Mouse (Mus musculus) liver, postnatal 0 days (tissue): Measurements from ENCODE around the gene Triobp. TPM values are rescaled to one million over a fixed set of nuclear protein-coding genes. Genes with fewer than 3 reads are reported as not detected.

Experiments
- ATAC-seq: fragments of 200-750 bp; cut with Nextera tagmentation; 2 replicates; pipeline ENCODE4 v1.8.0; 2017; ENCODE audit warnings: mild to moderate bottlenecking, moderate library complexity
- DNase-seq: peaks from one replicate; pipeline ENCODE4 v3.0.0-alpha.2; 2016
- H3K27ac ChIP-seq: fragments of 300-500 bp; sonication (generic); 2 replicates; pipeline ENCODE4 v1.5.1; 2014; ENCODE audit warnings: antibody characterized with exemption, moderate library complexity, mild to moderate bottlenecking, low read depth
- H3K27me3 ChIP-seq: fragments of 300-500 bp; sonication (generic); 2 replicates; pipeline ENCODE4 v1.6.1; 2014; ENCODE audit warnings: low read length, control low read depth, mixed read lengths; ENCODE audit not compliant: insufficient read depth
- H3K36me3 ChIP-seq: fragments of 300-500 bp; sonication (generic); replicated peaks from 2 replicates; pipeline ENCODE4 v1.6.1; 2014; ENCODE audit warnings: mild to moderate bottlenecking, control low read depth, low read length, moderate library complexity, mixed read lengths; ENCODE audit not compliant: insufficient read depth
- H3K4me1 ChIP-seq: fragments of 300-500 bp; sonication (generic); 2 replicates; pipeline ENCODE4 v1.6.1; 2014; ENCODE audit warnings: antibody characterized with exemption, mild to moderate bottlenecking, control low read depth; ENCODE audit not compliant: insufficient read depth
- H3K4me2 ChIP-seq: fragments of 300-500 bp; sonication (generic); 2 replicates; pipeline ENCODE4 v1.6.1; 2014; ENCODE audit warnings: low read depth, mild to moderate bottlenecking, low read length, moderate library complexity, mixed read lengths
- H3K4me3 ChIP-seq: fragments of 300-500 bp; sonication (generic); 2 replicates; pipeline ENCODE4 v1.5.1; 2014; ENCODE audit warnings: low read depth, low read length
- H3K9ac ChIP-seq: fragments of 300-500 bp; sonication (generic); replicated peaks from 2 replicates; pipeline ENCODE4 v1.6.1; 2014; ENCODE audit warnings: mild to moderate bottlenecking, moderate library complexity
- H3K9me3 ChIP-seq: fragments of 300-500 bp; sonication (generic); 2 replicates; pipeline ENCODE4 v1.6.1; 2016; ENCODE audit warnings: mild to moderate bottlenecking, control low read depth, low read length, mixed read lengths
- CTCF ChIP-seq: sonication (generic); IDR thresholded peaks from 2 replicates; pipeline ENCODE4 v1.5.1; 2016; ENCODE audit warnings: antibody characterized with exemption, low read depth
- EP300 ChIP-seq: IDR thresholded peaks from 2 replicates; pipeline ENCODE4 v1.6.1; 2016; ENCODE audit warnings: antibody characterized with exemption, low read depth, mild to moderate bottlenecking
- WGBS: fragments of 180-500 bp; shearing (Covaris S2); extraction: QIAGEN DNeasy Blood & Tissue Kit; methylation state at CpG from one replicate; pipeline ENCODE4 v1.1.7; 2014; ENCODE audit not compliant: insufficient replicate concordance; 5-methylcytosine and 5-hydroxymethylcytosine counted together
- polyA plus RNA-seq: library from polyadenylated mRNA; unstranded; fragments of >200 nt; fragmentation: Nextera tagmentation; extraction: Ambion mirVana; gene quantifications from 2 replicates; pipeline ENCODE4 v1.2.1, GENCODE M21; 2015

Triobp gene
- polyA plus RNA-seq, 1 experiment from 2014 or later: 11.9 TPM

- TF ChIP-seq CTCF (no peak), EP300 (no peak)
- Histone ChIP-seq H3K9ac (peak overlapping the region; percentile 49), H3K27ac (peak overlapping the region; percentile 67), H3K4me2 (peak overlapping the region; percentile 69), H3K27me3 (no peaks in the 10 kb centered on the region), H3K36me3 (no peaks in the 10 kb centered on the region), H3K4me3 (peak overlapping the region; percentile 43), H3K9me3 (no peaks in the 10 kb centered on the region), H3K4me1 (peaks cover 52% of the 10 kb centered on the region)
- peak; percentile 32 for ATAC-seq
- under 1% methylated on average over 27 of the region's 35 CpGs for WGBS
- DNase-seq: peak; percentile 87
Observed at GRCm38 (mm10) chr15:78927788-78928457, 19.6 kb upstream of the Triobp start.

GRCm38 (mm10) chr15:78928539-78928938, 19.0 kb upstream of the Triobp start:
- WGBS: 48% methylated on average over 8 of the region's 8 CpGs
- peaks cover 47% of the 10 kb centered on the region for H3K4me1 ChIP-seq
- no peak for ATAC-seq
- no peak overlapping the region for H3K4me3 ChIP-seq
- H3K9me3 ChIP-seq: no peaks in the 10 kb centered on the region
- TF ChIP-seq CTCF (no peak), EP300 (no peak)
- H3K36me3 ChIP-seq: no peaks in the 10 kb centered on the region
- H3K9ac ChIP-seq: no peak overlapping the region
- DNase-seq: no peak
- H3K4me2 ChIP-seq: peak overlapping the region; percentile 69
- no peaks in the 10 kb centered on the region for H3K27me3 ChIP-seq
- H3K27ac ChIP-seq: peak overlapping the region; percentile 56

GRCm38 (mm10) chr15:78930192-78930706, 17.3 kb upstream of the Triobp start:
- no peaks in the 10 kb centered on the region for H3K9me3 ChIP-seq
- H3K4me2 ChIP-seq: no peak overlapping the region
- ATAC-seq: no peak
- H3K27ac ChIP-seq: no peak overlapping the region
- WGBS: 92% methylated on average over 6 of the region's 6 CpGs
- TF ChIP-seq CTCF: no peak
- TF ChIP-seq EP300: no peak
- peaks cover 35% of the 10 kb centered on the region for H3K4me1 ChIP-seq
- H3K27me3 ChIP-seq: no peaks in the 10 kb centered on the region
- no peak for DNase-seq
- H3K4me3 ChIP-seq: no peak overlapping the region
- no peak overlapping the region for H3K9ac ChIP-seq
- no peaks in the 10 kb centered on the region for H3K36me3 ChIP-seq

GRCm38 (mm10) chr15:78930801-78931426, 16.6 kb upstream of the Triobp start:
- H3K27me3 ChIP-seq: no peaks in the 10 kb centered on the region
- no peak overlapping the region for H3K9ac ChIP-seq
- WGBS: 89% methylated on average over 7 of the region's 7 CpGs
- H3K36me3 ChIP-seq: no peaks in the 10 kb centered on the region
- peaks cover 35% of the 10 kb centered on the region for H3K4me1 ChIP-seq
- no peak overlapping the region for H3K4me2 ChIP-seq
- no peaks in the 10 kb centered on the region for H3K9me3 ChIP-seq
- no peak overlapping the region for H3K4me3 ChIP-seq
- DNase-seq: no peak
- no peak overlapping the region for H3K27ac ChIP-seq
- TF ChIP-seq CTCF (no peak), EP300 (no peak)
- ATAC-seq: no peak

- no peaks in the 10 kb centered on the region for H3K27me3 ChIP-seq
- H3K9ac ChIP-seq: no peak overlapping the region
- WGBS: 6% methylated on average over 3 of the region's 3 CpGs
- no peak overlapping the region for H3K27ac ChIP-seq
- H3K4me2 ChIP-seq: no peak overlapping the region
- ATAC-seq (peak; percentile 56), DNase-seq (peak; percentile 71)
- H3K36me3 ChIP-seq: no peaks in the 10 kb centered on the region
- TF ChIP-seq CTCF: peak; percentile 97
- TF ChIP-seq EP300: no peak
- no peak overlapping the region for H3K4me3 ChIP-seq
- H3K9me3 ChIP-seq: no peaks in the 10 kb centered on the region
- H3K4me1 ChIP-seq: peaks cover 33% of the 10 kb centered on the region
Observed at GRCm38 (mm10) chr15:78931577-78931976, 15.9 kb upstream of the Triobp start.

- peak within 1 kb of the TSS; percentile 76 for H3K4me3 ChIP-seq
- H3K36me3 ChIP-seq: peaks cover 26% of the 10 kb centered on the region
- no peaks in the 10 kb centered on the region for H3K27me3 ChIP-seq
- peak within 1 kb of the TSS; percentile 75 for H3K27ac ChIP-seq
- peak; percentile 7; the same call in 1 of the 2 replicates for TF ChIP-seq CTCF
- TF ChIP-seq EP300: no peak; the same call in none of the 2 replicates
- H3K4me2 ChIP-seq: peak within 1 kb of the TSS; percentile 91
- peak within 1 kb of the TSS; percentile 76 for H3K9ac ChIP-seq
- WGBS: under 1% methylated on average over 38 of the region's 42 CpGs
- ATAC-seq (peak; percentile 86), DNase-seq (peak; percentile 88)
- H3K9me3 ChIP-seq: no peaks in the 10 kb centered on the region
- peaks cover 13% of the 10 kb centered on the region for H3K4me1 ChIP-seq
Observed at GRCm38 (mm10) chr15:78934784-78935320, 12.7 kb upstream of the Triobp start, which contains the start of gene Nol12. Gene Nol12 (plus strand): TSS chr15:78934933.
